Mouse (Mus musculus): ENCODE measurements around the gene Sltm. TPM values are rescaled to one million over a fixed set of nuclear protein-coding genes. Genes with fewer than 3 reads are reported as not detected.

Gene Sltm
- total RNA-seq, 1 experiment from 2014 or later, result 36.7 TPM

Other genes with a start within 250 kb of the Sltm start
- gene Ccnb2, start 121.2 kb upstream of the Sltm start, total RNA-seq (2021), result 18.8 and 26.1 TPM in 2 replicates
- 36.6 and 37.6 TPM in 2 replicates for gene Rnf111, start 39.0 kb upstream of the Sltm start, total RNA-seq (2021)
- gene Gm10642, start 113.5 kb downstream of the Sltm start, total RNA-seq (2021), result 0.48 and 1.1 TPM in 2 replicates
- gene Mindy2, start 114.4 kb downstream of the Sltm start, total RNA-seq (2021), result 19.5 and 20.8 TPM in 2 replicates
- 56.0 and 59.9 TPM in 2 replicates for gene Adam10, start 136.2 kb downstream of the Sltm start, total RNA-seq (2021)